Mouse (Mus musculus) liver, postnatal 0 days (tissue): Measurements from ENCODE around the gene Gm45261.

Experiments
- CTCF ChIP-seq: sonication (generic); IDR thresholded peaks from 2 replicates; pipeline ENCODE4 v1.5.1; 2016; ENCODE audit warnings: antibody characterized with exemption, low read depth
- EP300 ChIP-seq: IDR thresholded peaks from 2 replicates; pipeline ENCODE4 v1.6.1; 2016; ENCODE audit warnings: antibody characterized with exemption, low read depth, mild to moderate bottlenecking

- TF ChIP-seq CTCF (no peak), EP300 (no peak)
Measured at GRCm38 (mm10) chr1:80440911-80441310, 20.3 kb downstream of the Gm45261 start.
